Mouse (Mus musculus): ENCODE measurements around the gene Olfr835. TPM values are rescaled to one million over a fixed set of nuclear protein-coding genes. Genes with fewer than 3 reads are reported as not detected.

The Olfr835 gene
- total RNA-seq (2017), result not detected in 3 replicates

- ATAC-seq (replicated peaks; ENCODE audit: insufficient number of reproducible peaks, low FRiP score, low TSS enrichment, poor library complexity, severe bottlenecking), result no peak
These were observed at the start of gene Olfr835 for GRCm38 (mm10) chr9:19032435-19032834. Gene Olfr835 (plus strand): TSS chr9:19032735.

- ATAC-seq (replicated peaks; ENCODE audit: insufficient number of reproducible peaks, low FRiP score, low TSS enrichment, poor library complexity, severe bottlenecking), result no peak
These were observed 44.8 kb upstream of the Olfr835 start, which contains the start of gene Olfr834 for GRCm38 (mm10) chr9:18987690-18988089. Gene Olfr834 (plus strand): TSS chr9:18987990.

- ATAC-seq (replicated peaks; ENCODE audit: insufficient number of reproducible peaks, low FRiP score, low TSS enrichment, poor library complexity, severe bottlenecking), result no peak
These were observed 52.5 kb downstream of the Olfr835 start for GRCm38 (mm10) chr9:19084986-19085385.

Other genes starting within 250 kb of the Olfr835 start
- gene Olfr828, start 213.2 kb upstream of the Olfr835 start, total RNA-seq (2017), result not detected in 3 replicates
- gene Olfr829, start 177.8 kb upstream of the Olfr835 start, total RNA-seq (2017), result not detected in 3 replicates
- gene Olfr830, start 158.0 kb upstream of the Olfr835 start, total RNA-seq (2017), result not detected in 3 replicates
- gene Olfr832, start 95.6 kb upstream of the Olfr835 start, total RNA-seq (2017), result not detected in 3 replicates
- not detected in 3 replicates for gene Olfr834, start 44.7 kb upstream of the Olfr835 start, total RNA-seq (2017)
- not detected in 3 replicates for gene Olfr836, start 87.6 kb downstream of the Olfr835 start, total RNA-seq (2017)
- gene Olfr837, start 103.6 kb downstream of the Olfr835 start, total RNA-seq (2017), result not detected in 3 replicates
- not detected in 3 replicates for gene Olfr839-ps1, start 144.6 kb downstream of the Olfr835 start, total RNA-seq (2017)
- not detected in 3 replicates for gene Olfr843, start 219.3 kb downstream of the Olfr835 start, total RNA-seq (2017)